8 mouse cellular contexts compared by ENCODE assay signal in the genomic region with DNA sequence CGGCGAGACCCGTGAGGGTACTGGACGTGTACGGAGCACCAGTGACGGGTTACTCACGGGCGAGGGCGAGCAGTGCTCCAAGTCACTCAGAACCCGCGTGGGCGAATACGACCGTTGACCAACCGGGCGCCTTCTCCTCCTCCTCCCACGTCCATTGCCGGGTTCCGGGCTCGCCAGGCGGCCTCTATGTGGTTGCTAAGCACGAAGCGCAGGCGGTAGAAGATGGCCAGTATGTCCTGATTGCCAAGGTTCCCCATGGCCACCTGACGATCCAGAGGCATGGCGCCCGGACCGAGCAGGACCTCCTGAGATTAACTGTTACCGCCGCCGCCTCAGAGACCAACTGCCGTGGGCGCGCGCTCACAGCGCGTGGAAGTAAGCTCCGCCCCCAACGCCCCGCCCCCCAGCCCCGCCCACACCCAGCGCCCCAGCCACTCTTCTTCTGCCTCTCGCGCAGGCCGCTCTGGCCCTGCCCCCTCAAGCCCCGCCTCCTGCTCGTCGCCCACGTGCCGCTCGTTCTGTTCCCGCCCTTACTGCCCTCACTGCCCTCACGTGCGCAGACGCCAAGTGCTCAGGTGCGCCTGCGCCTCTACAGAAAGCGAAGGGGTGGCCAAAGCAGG. TPM values are rescaled to one million over a fixed set of nuclear protein-coding genes. Genes with fewer than 3 reads are reported as not detected.
DNase-seq lines count a peak whose midpoint lies in the region; ATAC-seq and TF ChIP-seq lines count a peak whose summit lies in the region.

No protein-coding gene starts in this region.

- no peak overlapping the region; the same call in 1 of the 2 replicates for H3K27ac ChIP-seq in forebrain, embryonic 10.5 days
- H3K27ac ChIP-seq in heart, postnatal 0 days (ENCODE audit: low read depth): no peak overlapping the region
- 0 out of 2 replicates have a peak overlapping the region, but pooled peaks have one; percentile 30 for H3K27ac ChIP-seq in liver, postnatal 0 days (ENCODE audit: low read depth)
- no peak overlapping the region for H3K27ac ChIP-seq in neural tube, embryonic 13.5 days (replicated peaks)

- H3K4me3 ChIP-seq in forebrain, embryonic 10.5 days: peak overlapping the region; percentile 45
- peak overlapping the region; percentile 26 for H3K4me3 ChIP-seq in heart, postnatal 0 days (ENCODE audit: low read depth, low read length)
- peak overlapping the region; percentile 56 for H3K4me3 ChIP-seq in liver, postnatal 0 days (ENCODE audit: low read depth, low read length)
- H3K4me3 ChIP-seq in neural tube, embryonic 13.5 days: peak overlapping the region; percentile 39

- peaks cover 7% of the 10 kb centered on the region; the same call in 1 of the 2 replicates for H3K9me3 ChIP-seq in forebrain, embryonic 10.5 days
- H3K9me3 ChIP-seq in heart, postnatal 0 days (replicated peaks; ENCODE audit: control insufficient read depth, low read length): no peaks in the 10 kb centered on the region
- no peaks in the 10 kb centered on the region for H3K9me3 ChIP-seq in liver, postnatal 0 days (ENCODE audit: low read length)
- H3K9me3 ChIP-seq in neural tube, embryonic 13.5 days: no peaks in the 10 kb centered on the region

- TF ChIP-seq CTCF in heart, postnatal 0 days (IDR thresholded peaks at IDR 0.05; ENCODE audit: low read depth): no peak
- no peak for TF ChIP-seq CTCF in liver, postnatal 0 days (IDR thresholded peaks at IDR 0.05; ENCODE audit: low read depth)

- 27% methylated on average over 58 of the region's 58 CpGs for WGBS in forebrain, embryonic 10.5 days
- WGBS in heart, postnatal 0 days: 14% methylated on average over 58 of the region's 58 CpGs
- WGBS in liver, postnatal 0 days (ENCODE audit: insufficient replicate concordance): 20% methylated on average over 50 of the region's 58 CpGs
- WGBS in neural tube, embryonic 13.5 days: 22% methylated on average over 56 of the region's 58 CpGs

- peak overlapping the region; percentile 56 for H3K4me2 ChIP-seq in heart, postnatal 0 days (ENCODE audit: low read depth, low read length)
- peak overlapping the region; percentile 89 for H3K4me2 ChIP-seq in liver, postnatal 0 days (ENCODE audit: low read depth, low read length)
- H3K4me2 ChIP-seq in neural tube, embryonic 13.5 days: peak overlapping the region; percentile 59

- ATAC-seq in heart, postnatal 0 days (ENCODE audit: insufficient read depth, low read depth): peak; percentile 88
- ATAC-seq in liver, postnatal 0 days: peak; percentile 95
- ATAC-seq in neural tube, embryonic 13.5 days (ENCODE audit: low read depth): peak; percentile 92

- no peak for TF ChIP-seq EP300 in heart, postnatal 0 days (IDR thresholded peaks at IDR 0.05; ENCODE audit: low read depth)
- no peak for TF ChIP-seq EP300 in liver, postnatal 0 days (IDR thresholded peaks at IDR 0.05; ENCODE audit: low read depth)

- no peaks in the 10 kb centered on the region for H3K36me3 ChIP-seq in forebrain, embryonic 10.5 days (replicated peaks)
- H3K36me3 ChIP-seq in heart, postnatal 0 days (replicated peaks; ENCODE audit: control insufficient read depth, insufficient read depth, low read length): no peaks in the 10 kb centered on the region
- no peaks in the 10 kb centered on the region for H3K36me3 ChIP-seq in liver, postnatal 0 days (replicated peaks; ENCODE audit: insufficient read depth, low read length)
- H3K36me3 ChIP-seq in neural tube, embryonic 13.5 days: no peaks in the 10 kb centered on the region

- H3K4me1 ChIP-seq in forebrain, embryonic 10.5 days: peaks cover 7% of the 10 kb centered on the region
- H3K4me1 ChIP-seq in heart, postnatal 0 days (ENCODE audit: control insufficient read depth, insufficient read depth): 0 out of 2 replicates have a peak, but pooled peaks cover 3% of the 10 kb centered on the region
- peaks cover 9% of the 10 kb centered on the region for H3K4me1 ChIP-seq in liver, postnatal 0 days (ENCODE audit: insufficient read depth)
- peaks cover 7% of the 10 kb centered on the region for H3K4me1 ChIP-seq in neural tube, embryonic 13.5 days (replicated peaks)

- H3K9ac ChIP-seq in heart, postnatal 0 days (replicated peaks; ENCODE audit: low read depth, low read length): no peak overlapping the region
- H3K9ac ChIP-seq in liver, postnatal 0 days (replicated peaks): peak overlapping the region; percentile 63
- no peak overlapping the region for H3K9ac ChIP-seq in neural tube, embryonic 13.5 days

- DNase-seq in CD8-positive naive resting alpha-beta T cell, adult 2 months (ENCODE audit: low read depth in 2 of 2, low spot score in 2 of 2): peak; percentile 14 to 42
- peak; percentile 64 for DNase-seq in c-Kit-positive CD71-positive TER-119-negative erythroid progenitor cells, embryonic 14.5 days (ENCODE audit: low read depth)
- DNase-seq in forebrain, embryonic 10.5 days (ENCODE audit: extremely low spot score, low spot score): peak; percentile 62
- DNase-seq in heart, postnatal 0 days (ENCODE audit: low spot score): peak; percentile 74
- DNase-seq in kidney, postnatal 25 days: peak; percentile 84 to 95
- DNase-seq in liver, postnatal 0 days: peak; percentile 95
- DNase-seq in telencephalon, adult 2 months (ENCODE audit: low read depth, low spot score): peak; percentile 23

- peaks cover 26% of the 10 kb centered on the region for H3K27me3 ChIP-seq in forebrain, embryonic 10.5 days (ENCODE audit: poor library complexity, severe bottlenecking)
- no peaks in the 10 kb centered on the region for H3K27me3 ChIP-seq in heart, postnatal 0 days (ENCODE audit: control insufficient read depth, insufficient read depth, low read length)
- no peaks in the 10 kb centered on the region for H3K27me3 ChIP-seq in liver, postnatal 0 days (ENCODE audit: insufficient read depth, low read length)
- peaks cover 8% of the 10 kb centered on the region for H3K27me3 ChIP-seq in neural tube, embryonic 13.5 days

RNA-seq across cellular contexts. Expression of gene Arfgap3, which starts 17.0 kb away (rescaled TPM):
- 24.4 TPM in 2 replicates for polyA plus RNA-seq in forebrain, embryonic 10.5 days (2016; fragmentation: Nextera tagmentation; extraction: Ambion mirVana)
- 86.9 and 112 TPM in 2 replicates for total RNA-seq in heart, postnatal 0 days (2014; rRNA removed; ENCODE audit: low replicate concordance)
- polyA plus RNA-seq in heart, postnatal 0 days (2015; fragmentation: Nextera tagmentation; extraction: Ambion mirVana): 22.4 and 25.4 TPM in 2 replicates
- polyA plus RNA-seq in liver, postnatal 0 days (2015; fragmentation: Nextera tagmentation; extraction: Ambion mirVana): 9.6 and 9.9 TPM in 2 replicates
- polyA plus RNA-seq in neural tube, embryonic 13.5 days (2015; fragmentation: Nextera tagmentation; extraction: Ambion mirVana): 39.6 and 43.5 TPM in 2 replicates

Comparison
In these comparisons a context has a peak if more than half of its experiments do, and no peak if none do; other contexts are left out.
1. DNase-seq: peak in every context shown above with its lines; median percentile 95 in liver, postnatal 0 days; 90 in kidney, postnatal 25 days; 74 in heart, postnatal 0 days; 64 in c-Kit-positive CD71-positive TER-119-negative erythroid progenitor cells, embryonic 14.5 days; 62 in forebrain, embryonic 10.5 days; 28 in CD8-positive naive resting alpha-beta T cell, adult 2 months; 23 in telencephalon, adult 2 months.